Mouse (Mus musculus) MEL (cell line): Measurements from ENCODE around the gene Ttc3.

Source experiments
- MAX ChIP-seq: IDR thresholded peaks from 2 replicates; pipeline ENCODE4 v1.6.1; 2011; ENCODE audit warnings: low read length, improper control_type of control experiment
- POLR2A ChIP-seq, 2 experiments: IDR thresholded peaks; 2 replicates each; pipeline ENCODE4 v1.6.1; 2011 to 2012; ENCODE audit warnings: low read length in 2 of 2, mild to moderate bottlenecking in 2 of 2, control low read depth in 1 of 2, improper control_type of control experiment in 1 of 2, low read depth in 1 of 2, moderate library complexity in 1 of 2; ENCODE audit not compliant: control insufficient read depth in 1 of 2, insufficient read depth in 1 of 2, poor library complexity in 1 of 2
- SIN3A ChIP-seq: IDR thresholded peaks from 2 replicates; pipeline ENCODE4 v1.6.1; 2012; ENCODE audit warnings: low read length, improper control_type of control experiment, inconsistent platforms
- TAL1 ChIP-seq: IDR thresholded peaks from 2 replicates; pipeline ENCODE4 v1.6.1; 2012; ENCODE audit warnings: mild to moderate bottlenecking, inconsistent platforms, low read length, moderate library complexity, mixed read lengths
- USF1 ChIP-seq: IDR thresholded peaks from 2 replicates; pipeline ENCODE4 v1.6.1; 2014; ENCODE audit warnings: low read depth, mild to moderate bottlenecking, inconsistent platforms, low read length, improper control_type of control experiment, moderate library complexity
- USF2 ChIP-seq, 2 experiments: IDR thresholded peaks; 2 replicates each; pipeline ENCODE4 v1.6.1; 2011 to 2012; ENCODE audit warnings: improper control_type of control experiment in 2 of 2, low read length in 2 of 2, borderline replicate concordance in 1 of 2, inconsistent platforms in 1 of 2, low read depth in 1 of 2, mild to moderate bottlenecking in 1 of 2; ENCODE audit not compliant: insufficient read depth in 1 of 2
- ZKSCAN1 ChIP-seq: IDR thresholded peaks from 2 replicates; pipeline ENCODE4 v1.6.1; 2012; ENCODE audit warnings: low read depth, mild to moderate bottlenecking, inconsistent platforms, low read length, improper control_type of control experiment, moderate library complexity

DNA sequence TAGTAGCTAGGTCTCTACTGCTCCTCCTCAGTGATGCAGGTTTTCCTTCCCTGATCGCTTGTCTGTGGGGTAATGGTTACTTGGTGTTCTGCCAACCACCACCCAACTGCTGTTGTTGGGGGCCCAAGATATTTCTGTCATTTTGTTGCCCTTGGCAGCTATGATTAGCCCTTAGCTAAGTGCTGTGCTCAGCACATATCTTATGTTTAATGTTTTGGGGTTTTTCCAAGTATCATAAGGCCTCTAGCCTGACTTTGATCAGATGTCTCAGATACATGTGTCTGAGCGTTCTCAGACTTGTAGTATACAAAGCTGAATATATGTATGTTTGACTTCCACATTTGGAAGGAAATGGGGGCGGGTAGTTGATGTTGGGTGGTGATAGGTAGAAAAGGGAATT, 40.9 kb downstream of the Ttc3 start:
- TF ChIP-seq POLR2A (IDR thresholded peaks at IDR 0.05; ENCODE audit: control insufficient read depth in 1 of 2, insufficient read depth in 1 of 2, low read depth in 1 of 2, low read length in 2 of 2, poor library complexity in 1 of 2) (no peak), MAX (no peak), ZKSCAN1 (no peak), SIN3A (peak; percentile 60), USF2 (IDR thresholded peaks at IDR 0.05; ENCODE audit: borderline replicate concordance in 1 of 2, insufficient read depth in 1 of 2, low read depth in 1 of 2, low read length in 2 of 2) (no peak), TAL1 (no peak), USF1 (no peak)
